Mouse (Mus musculus): ENCODE data around the gene Olfr469. TPM values are rescaled to one million over a fixed set of nuclear protein-coding genes. Genes with fewer than 3 reads are reported as not detected.
A peak's percentile ranks its signal among the peaks of the same experiment; 100 is the strongest.
"Not testable (repeated sequence)": the region's sequence is repeated elsewhere in the genome, so short reads cannot be mapped to it uniquely, and the experiment has no call there.

The Olfr469 gene
- total RNA-seq (2012; rRNA removed) = not detected in 2 replicates

GRCm38 (mm10) chr7:107825441-107825840 lies at the start of gene Olfr469:
Olfr469 (minus strand) TSS chr7:107825541.
- in situ Hi-C loops (cut with MboI; ENCODE audit: low sequenced_read_pairs in 2 of 2, unreplicated experiment in 2 of 2); DNase-seq (ENCODE audit: low read depth, low spot score); H3K9ac ChIP-seq (ENCODE audit: insufficient read depth, low read depth, low read length, poor library complexity, severe bottlenecking); H3K4me3 ChIP-seq (ENCODE audit: insufficient read depth in 1 of 2, low read depth in 1 of 2, low read length in 2 of 2, poor library complexity in 1 of 2, severe bottlenecking in 1 of 2); H3K36me3 ChIP-seq (ENCODE audit: control insufficient read depth, insufficient read depth, low read length, poor library complexity, severe bottlenecking); H3K4me1 ChIP-seq (ENCODE audit: control insufficient read depth in 2 of 2, insufficient read depth in 2 of 2, low read length in 2 of 2, poor library complexity in 1 of 2); H3K27ac ChIP-seq (ENCODE audit: insufficient read depth, low read depth, low read length, poor library complexity, severe bottlenecking); H3K9me3 ChIP-seq (ENCODE audit: control insufficient read depth, insufficient read depth, low read depth, low read length): not testable (repeated sequence)

- H3K9ac ChIP-seq (ENCODE audit: insufficient read depth, low read depth, low read length, poor library complexity, severe bottlenecking); H3K9me3 ChIP-seq (ENCODE audit: control insufficient read depth, insufficient read depth, low read depth, low read length); H3K4me1 ChIP-seq (ENCODE audit: control insufficient read depth in 2 of 2, insufficient read depth in 2 of 2, low read length in 2 of 2, poor library complexity in 1 of 2); H3K36me3 ChIP-seq (ENCODE audit: control insufficient read depth, insufficient read depth, low read length, poor library complexity, severe bottlenecking); DNase-seq (ENCODE audit: low read depth, low spot score); H3K27ac ChIP-seq (ENCODE audit: insufficient read depth, low read depth, low read length, poor library complexity, severe bottlenecking); H3K4me3 ChIP-seq (ENCODE audit: insufficient read depth in 1 of 2, low read depth in 1 of 2, low read length in 2 of 2, poor library complexity in 1 of 2, severe bottlenecking in 1 of 2); in situ Hi-C loops (cut with MboI; ENCODE audit: low sequenced_read_pairs in 2 of 2, unreplicated experiment in 2 of 2): not testable (repeated sequence)
Observed at GRCm38 (mm10) chr7:107847390-107847789, 22.0 kb upstream of the Olfr469 start, which contains the start of gene Olfr470. Olfr470 (minus strand) TSS chr7:107847490.

- in situ Hi-C loops (cut with MboI; ENCODE audit: low sequenced_read_pairs in 2 of 2, unreplicated experiment in 2 of 2) = no loop called here
- Histone ChIP-seq H3K4me3 (ENCODE audit: insufficient read depth in 1 of 2, low read depth in 1 of 2, low read length in 2 of 2, poor library complexity in 1 of 2, severe bottlenecking in 1 of 2) (no peak overlapping the region), H3K9me3 (ENCODE audit: control insufficient read depth, insufficient read depth, low read depth, low read length) (no peaks in the 10 kb centered on the region), H3K27ac (ENCODE audit: insufficient read depth, low read depth, low read length, poor library complexity, severe bottlenecking) (no peak overlapping the region), H3K9ac (ENCODE audit: insufficient read depth, low read depth, low read length, poor library complexity, severe bottlenecking) (no peak overlapping the region), H3K4me1 (ENCODE audit: control insufficient read depth in 2 of 2, insufficient read depth in 2 of 2, low read length in 2 of 2, poor library complexity in 1 of 2) (no peaks in the 10 kb centered on the region), H3K36me3 (ENCODE audit: control insufficient read depth, insufficient read depth, low read length, poor library complexity, severe bottlenecking) (no peaks in the 10 kb centered on the region)
- peak; percentile 37 for DNase-seq (ENCODE audit: low read depth, low spot score)
- TF ChIP-seq ZNF384 (IDR thresholded peaks at IDR 0.05; ENCODE audit: low read depth, low read length) (no peak), HCFC1 (IDR thresholded peaks at IDR 0.05; ENCODE audit: borderline replicate concordance, insufficient read depth, low read length) (no peak), CHD2 (IDR thresholded peaks at IDR 0.05; ENCODE audit: low read depth, low read length) (no peak), MAFK (IDR thresholded peaks at IDR 0.05; ENCODE audit: insufficient read depth, low read depth, low read length) (no peak), ZC3H11A (IDR thresholded peaks at IDR 0.05; ENCODE audit: borderline replicate concordance, low read depth, low read length) (no peak)
Observed at GRCm38 (mm10) chr7:107841719-107842118, 16.4 kb upstream of the Olfr469 start.

- H3K9me3 ChIP-seq (ENCODE audit: control insufficient read depth, insufficient read depth, low read depth, low read length); H3K4me3 ChIP-seq (ENCODE audit: insufficient read depth in 1 of 2, low read depth in 1 of 2, low read length in 2 of 2, poor library complexity in 1 of 2, severe bottlenecking in 1 of 2); H3K9ac ChIP-seq (ENCODE audit: insufficient read depth, low read depth, low read length, poor library complexity, severe bottlenecking); H3K27ac ChIP-seq (ENCODE audit: insufficient read depth, low read depth, low read length, poor library complexity, severe bottlenecking); H3K4me1 ChIP-seq (ENCODE audit: control insufficient read depth in 2 of 2, insufficient read depth in 2 of 2, low read length in 2 of 2, poor library complexity in 1 of 2); H3K36me3 ChIP-seq (ENCODE audit: control insufficient read depth, insufficient read depth, low read length, poor library complexity, severe bottlenecking); in situ Hi-C loops (cut with MboI; ENCODE audit: low sequenced_read_pairs in 2 of 2, unreplicated experiment in 2 of 2); DNase-seq (ENCODE audit: low read depth, low spot score): not testable (repeated sequence)
Observed at GRCm38 (mm10) chr7:107823867-107824266, 1.5 kb downstream of the Olfr469 start.

- Histone ChIP-seq H3K4me1 (ENCODE audit: control insufficient read depth in 2 of 2, insufficient read depth in 2 of 2, low read length in 2 of 2, poor library complexity in 1 of 2) (no peaks in the 10 kb centered on the region), H3K9me3 (ENCODE audit: control insufficient read depth, insufficient read depth, low read depth, low read length) (no peaks in the 10 kb centered on the region), H3K36me3 (ENCODE audit: control insufficient read depth, insufficient read depth, low read length, poor library complexity, severe bottlenecking) (no peaks in the 10 kb centered on the region), H3K4me3 (ENCODE audit: insufficient read depth in 1 of 2, low read depth in 1 of 2, low read length in 2 of 2, poor library complexity in 1 of 2, severe bottlenecking in 1 of 2) (no peak overlapping the region), H3K27ac (ENCODE audit: insufficient read depth, low read depth, low read length, poor library complexity, severe bottlenecking) (no peak overlapping the region), H3K9ac (ENCODE audit: insufficient read depth, low read depth, low read length, poor library complexity, severe bottlenecking) (no peak overlapping the region)
- in situ Hi-C loops (cut with MboI; ENCODE audit: low sequenced_read_pairs in 2 of 2, unreplicated experiment in 2 of 2) = no loop called here
- no peak for TF ChIP-seq CHD2 (IDR thresholded peaks at IDR 0.05; ENCODE audit: low read depth, low read length)
- peak; percentile 13; the same call in 1 of the 2 replicates for TF ChIP-seq ZC3H11A (IDR thresholded peaks at IDR 0.05; ENCODE audit: borderline replicate concordance, low read depth, low read length)
- DNase-seq (ENCODE audit: low read depth, low spot score) = peak; percentile 17
Observed at GRCm38 (mm10) chr7:107819442-107819841, 5.9 kb downstream of the Olfr469 start.

Measured in ES-E14 (cell line).